Mouse (Mus musculus) testis, postnatal 14 days (tissue): Measurements from ENCODE around the gene Calhm3.
A peak's percentile ranks its signal among the peaks of the same experiment; 100 is the strongest.

Experiments
- DNase-seq: peaks from one replicate; pipeline ENCODE4 v3.0.0; 2021; ENCODE audit warnings: low spot score

The Calhm3 gene

GRCm38 (mm10) chr19:47157664-47158063 lies at the start of gene Calhm3:
Calhm3 (minus strand) TSS chr19:47157764.
- DNase-seq, result no peak

- DNase-seq, result no peak
These were observed 48.6 kb upstream of the Calhm3 start for GRCm38 (mm10) chr19:47206126-47206525.

DNA sequence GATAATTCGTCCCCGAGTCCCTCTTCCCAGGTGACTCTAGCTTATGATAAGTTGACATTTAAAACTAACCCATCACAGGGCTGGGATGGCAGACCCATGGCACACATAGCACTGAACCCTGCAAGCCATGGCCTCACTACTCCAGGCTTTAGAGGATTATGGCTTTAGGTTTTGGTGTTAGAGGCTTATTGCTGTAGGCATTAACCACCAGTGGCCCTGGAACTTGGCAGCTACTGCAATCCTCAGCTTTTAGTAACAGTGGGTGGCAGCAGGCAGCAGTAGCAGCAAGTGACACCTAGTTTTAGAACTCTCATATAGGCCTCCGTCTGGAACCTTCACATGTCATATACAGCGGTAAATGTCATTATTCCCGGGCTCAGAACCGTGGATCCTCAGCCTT lies 47.1 kb upstream of the Calhm3 start:
- no peak for DNase-seq

DNA sequence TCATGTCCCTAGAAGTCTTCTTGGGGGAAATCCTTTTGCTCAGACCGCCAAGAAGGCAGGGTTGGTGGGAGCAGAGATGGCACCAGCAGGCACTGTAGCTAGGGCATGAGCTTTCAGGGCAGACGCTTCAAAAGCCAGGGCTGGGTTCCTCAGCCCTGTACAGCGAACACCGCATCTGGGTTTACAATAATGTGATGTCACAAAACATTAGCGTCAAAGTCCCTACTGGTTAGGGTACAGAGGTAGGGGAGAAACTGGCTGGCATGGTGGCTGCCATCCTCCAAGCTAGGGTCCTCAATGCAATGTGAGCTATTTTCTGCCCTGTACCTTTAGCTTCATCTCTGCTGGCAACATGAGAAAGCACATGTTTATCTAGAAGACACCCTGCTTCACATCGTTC lies 45.5 kb upstream of the Calhm3 start:
- DNase-seq, result no peak

DNA sequence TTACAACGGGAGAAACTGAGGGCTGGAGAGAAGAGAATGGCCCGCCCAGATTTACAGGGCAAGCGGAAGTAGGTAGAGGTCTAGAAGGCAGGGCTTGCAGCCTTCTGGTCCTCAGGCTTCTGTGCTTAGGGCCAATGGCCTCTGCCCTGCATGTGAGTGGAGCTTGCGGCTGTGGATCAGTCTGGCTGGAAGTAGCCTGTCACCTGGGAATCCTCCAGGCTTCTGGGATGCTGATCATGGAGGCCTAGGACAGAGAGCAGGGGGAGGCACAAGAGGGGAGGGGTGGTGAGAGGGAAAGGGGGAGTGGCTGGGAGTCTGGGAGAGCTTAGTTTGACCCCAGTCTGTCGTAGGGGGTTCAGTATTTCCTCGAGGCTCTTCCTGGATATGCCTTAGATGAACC lies 44.9 kb upstream of the Calhm3 start:
- DNase-seq, result no peak

GRCm38 (mm10) chr19:47201972-47202371 lies 44.4 kb upstream of the Calhm3 start:
- no peak for DNase-seq

GRCm38 (mm10) chr19:47198671-47199350 lies 41.2 kb upstream of the Calhm3 start:
- no peak for DNase-seq

GRCm38 (mm10) chr19:47192158-47192557 lies 34.6 kb upstream of the Calhm3 start:
- DNase-seq, result no peak

DNA sequence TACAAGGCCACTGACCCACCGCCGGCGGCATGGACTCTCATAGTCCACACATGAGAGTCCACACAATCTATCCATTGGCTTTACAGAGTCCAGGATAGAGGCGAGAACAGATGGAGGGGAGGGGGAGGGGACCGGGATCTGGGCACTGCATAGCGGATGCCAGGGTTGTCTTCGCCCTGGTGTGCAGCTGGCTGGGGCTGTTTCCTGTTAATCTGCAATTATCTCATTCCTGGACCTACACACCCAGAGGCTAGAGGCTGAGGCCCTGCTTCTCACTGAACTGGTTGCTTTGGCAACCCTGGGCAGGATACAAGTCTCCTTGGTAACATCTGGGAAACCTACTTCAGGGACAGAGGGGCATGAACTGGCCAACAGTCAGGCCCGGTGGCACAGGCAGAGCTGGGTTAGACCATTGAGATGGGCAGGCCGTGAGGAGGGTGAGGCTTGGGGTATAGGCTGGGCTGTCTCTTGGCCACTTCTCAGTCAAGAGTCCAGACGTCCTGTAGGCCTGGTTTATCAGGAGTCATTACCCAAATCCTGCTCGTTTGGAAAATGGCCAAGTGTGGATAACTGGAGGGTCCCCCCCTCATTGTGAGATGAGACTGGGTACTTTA lies 31.1 kb upstream of the Calhm3 start:
- DNase-seq, result no peak

DNA sequence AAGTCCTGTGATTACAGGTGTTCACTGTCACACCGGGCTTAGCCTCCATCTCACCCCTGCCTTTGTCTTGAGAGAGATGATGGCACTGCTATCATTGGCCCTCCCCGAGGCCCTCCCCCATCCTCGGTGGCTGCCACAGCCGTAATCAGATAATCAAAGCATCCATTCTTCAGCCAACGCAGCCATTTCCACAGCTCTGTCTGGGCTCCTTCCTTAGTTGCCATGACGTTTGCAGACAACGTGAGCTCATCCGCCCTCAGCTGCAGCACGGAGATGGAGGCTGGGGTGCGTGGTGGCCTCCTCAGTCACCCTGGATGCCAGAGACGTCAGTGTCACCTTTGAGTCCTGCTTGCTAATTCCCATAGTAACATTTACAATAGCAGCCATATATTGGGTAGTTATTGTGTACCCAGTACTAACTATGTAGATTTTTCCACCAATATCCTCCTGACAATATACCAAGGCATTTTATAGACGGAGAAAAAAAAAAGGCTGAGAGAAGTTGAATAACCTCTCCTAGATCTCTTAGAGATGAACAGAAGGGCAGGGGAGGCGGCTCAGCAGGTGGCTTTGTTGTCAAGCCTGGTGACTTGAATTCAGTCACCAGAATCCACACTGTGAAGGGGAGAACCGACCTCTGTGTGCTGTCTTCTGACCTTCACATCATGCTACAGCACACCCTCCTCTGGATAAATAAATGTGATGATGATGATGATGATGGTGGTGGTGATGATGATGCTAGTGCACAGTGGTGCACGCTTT lies 29.1 kb upstream of the Calhm3 start:
- no peak for DNase-seq

GRCm38 (mm10) chr19:47184736-47185135 lies 27.2 kb upstream of the Calhm3 start:
- no peak for DNase-seq

- no peak for DNase-seq
These were observed 26.7 kb upstream of the Calhm3 start for GRCm38 (mm10) chr19:47184221-47184620.

GRCm38 (mm10) chr19:47180011-47180410 lies 22.4 kb upstream of the Calhm3 start:
- DNase-seq, result no peak

- DNase-seq, result no peak
These were observed 21.8 kb upstream of the Calhm3 start for GRCm38 (mm10) chr19:47179272-47179809.

GRCm38 (mm10) chr19:47178431-47179271 lies 21.1 kb upstream of the Calhm3 start, which contains the start of gene Neurl1a:
Neurl1a (plus strand) TSS chr19:47178820.
- peak; percentile 13 for DNase-seq

- no peak for DNase-seq
These were observed 20.4 kb upstream of the Calhm3 start for GRCm38 (mm10) chr19:47178001-47178400.

- no peak for DNase-seq
These were observed 19.4 kb upstream of the Calhm3 start for GRCm38 (mm10) chr19:47176916-47177505.

DNA sequence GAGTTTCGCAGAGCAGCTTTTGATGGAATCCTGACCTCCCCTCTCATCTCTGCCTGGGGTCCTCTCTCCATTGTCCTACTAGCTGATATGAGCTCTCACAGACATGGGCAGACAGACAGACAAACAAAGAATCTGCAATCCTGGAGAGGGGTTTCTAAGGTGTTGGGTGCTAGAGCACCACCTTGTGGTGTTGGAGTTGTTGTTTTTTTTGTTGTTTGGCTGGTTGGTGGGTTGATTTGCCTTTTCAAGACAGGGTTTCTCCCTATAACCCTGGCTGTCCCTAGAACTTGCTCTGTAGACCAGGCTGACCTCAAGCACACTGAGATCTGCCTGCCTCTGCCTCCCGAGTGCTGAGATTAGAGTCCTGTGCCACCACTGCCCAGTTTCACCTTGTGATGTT lies 17.9 kb upstream of the Calhm3 start:
- no peak for DNase-seq

GRCm38 (mm10) chr19:47174515-47174914 lies 17.0 kb upstream of the Calhm3 start:
- no peak for DNase-seq

- DNase-seq, result peak; percentile 76
These were observed 11.3 kb upstream of the Calhm3 start for GRCm38 (mm10) chr19:47168793-47169412.

DNA sequence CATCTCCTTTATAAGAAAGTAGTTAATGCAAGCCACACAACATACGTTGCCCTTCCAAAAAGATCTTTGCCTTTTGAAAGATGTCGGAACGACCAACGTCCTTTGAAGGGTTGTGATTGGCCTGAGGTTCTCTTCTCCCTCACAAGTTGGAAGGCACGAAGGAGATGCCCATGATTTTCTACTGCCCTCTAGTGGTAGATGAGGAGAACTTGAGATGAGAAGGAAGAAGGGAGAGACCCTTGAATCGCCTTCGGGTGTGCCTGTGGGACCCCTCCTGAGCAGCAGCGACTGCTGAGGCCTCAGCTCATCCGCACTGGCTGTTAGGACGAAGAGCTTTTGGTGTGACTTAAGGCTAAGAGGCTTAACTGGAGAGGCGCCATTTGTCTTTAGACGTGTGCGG lies 10.7 kb upstream of the Calhm3 start:
- DNase-seq, result peak; percentile 47
